Mouse (Mus musculus): Measurements from ENCODE around the gene Riiad1.
A peak's percentile ranks its signal among the peaks of the same experiment; 100 is the strongest.

- 0 out of 2 replicates have a peak, but pooled peaks have one; percentile 33 for TF ChIP-seq CTCF (IDR thresholded peaks at IDR 0.05; ENCODE audit: borderline replicate concordance, insufficient read depth, low read length)
- TF ChIP-seq POLR2A (IDR thresholded peaks at IDR 0.05; ENCODE audit: low read depth, low read length) = no peak
Observed at GRCm38 (mm10) chr3:94456529-94457000, 23.6 kb downstream of the Riiad1 start.

Measured in embryonic fibroblast, embryonic 13.5 days (primary cell).